Mouse (Mus musculus): ENCODE results near the gene Nkpd1.
A peak's percentile ranks its signal among the peaks of the same experiment; 100 is the strongest.

Gene Nkpd1

GRCm38 (mm10) chr7:19547344-19547969, 29.8 kb downstream of the Nkpd1 start:
- DNase-seq (ENCODE audit: low spot score) = no peak

- no peak for DNase-seq (ENCODE audit: low spot score)
These were observed 31.8 kb downstream of the Nkpd1 start for GRCm38 (mm10) chr7:19549394-19549793.

GRCm38 (mm10) chr7:19551634-19552033, 34.0 kb downstream of the Nkpd1 start:
- DNase-seq (ENCODE audit: low spot score) = no peak

GRCm38 (mm10) chr7:19552443-19552842, 34.8 kb downstream of the Nkpd1 start:
- DNase-seq (ENCODE audit: low spot score) = no peak

- DNase-seq (ENCODE audit: low spot score) = no peak
These were observed 36.5 kb downstream of the Nkpd1 start for GRCm38 (mm10) chr7:19554168-19554567.

- no peak for DNase-seq (ENCODE audit: low spot score)
These were observed 39.4 kb downstream of the Nkpd1 start for GRCm38 (mm10) chr7:19557086-19557485.

GRCm38 (mm10) chr7:19557982-19558900, 40.6 kb downstream of the Nkpd1 start:
- no peak for DNase-seq (ENCODE audit: low spot score)

- peak; percentile 72 for DNase-seq (ENCODE audit: low spot score)
These were observed 41.3 kb downstream of the Nkpd1 start for GRCm38 (mm10) chr7:19558965-19559364.

- peak; percentile 20 for DNase-seq (ENCODE audit: low spot score)
These were observed 43.0 kb downstream of the Nkpd1 start for GRCm38 (mm10) chr7:19560491-19561260.

- peak; percentile 22 for DNase-seq (ENCODE audit: low spot score)
These were observed 43.8 kb downstream of the Nkpd1 start for GRCm38 (mm10) chr7:19561431-19561764.

GRCm38 (mm10) chr7:19561765-19562642, 44.4 kb downstream of the Nkpd1 start:
- peak; percentile 96 for DNase-seq (ENCODE audit: low spot score)

GRCm38 (mm10) chr7:19562643-19563410, 45.2 kb downstream of the Nkpd1 start, which contains the start of gene Ppp1r37:
Ppp1r37 (minus strand) TSS chr7:19563076.
- peak; percentile 72 for DNase-seq (ENCODE audit: low spot score)

GRCm38 (mm10) chr7:19563884-19564283, 46.2 kb downstream of the Nkpd1 start:
- DNase-seq (ENCODE audit: low spot score) = no peak

- DNase-seq (ENCODE audit: low spot score) = no peak
These were observed 46.8 kb downstream of the Nkpd1 start for GRCm38 (mm10) chr7:19564455-19564854.

GRCm38 (mm10) chr7:19565803-19566202, 48.2 kb downstream of the Nkpd1 start:
- no peak for DNase-seq (ENCODE audit: low spot score)

- DNase-seq (ENCODE audit: low spot score) = no peak
These were observed 49.8 kb downstream of the Nkpd1 start for GRCm38 (mm10) chr7:19567426-19567825.

GRCm38 (mm10) chr7:19569647-19570046, 52.0 kb downstream of the Nkpd1 start:
- DNase-seq (ENCODE audit: low spot score) = no peak

- DNase-seq (ENCODE audit: low spot score) = peak; percentile 85
These were observed 55.5 kb downstream of the Nkpd1 start for GRCm38 (mm10) chr7:19572926-19573775.

- DNase-seq (ENCODE audit: low spot score) = no peak
These were observed 56.1 kb downstream of the Nkpd1 start for GRCm38 (mm10) chr7:19573776-19574140.

Measured in embryo, embryonic 10.5 days (tissue).